Mouse (Mus musculus): ENCODE data around the gene Clcnkb.

- TF ChIP-seq POLR2A (IDR thresholded peaks at IDR 0.05; ENCODE audit: insufficient read depth, low read depth, low read length) (no peak), CTCF (IDR thresholded peaks at IDR 0.05; ENCODE audit: insufficient read depth, low read depth, low read length) (0 out of 2 replicates have a peak, but pooled peaks have one; percentile 25)
Observed at GRCm38 (mm10) chr4:141406516-141407299, 9.1 kb downstream of the Clcnkb start.
